Mouse (Mus musculus): ENCODE measurements around the gene Pcbp4.
A peak's percentile ranks its signal among the peaks of the same experiment; 100 is the strongest.

The Pcbp4 gene

DNA sequence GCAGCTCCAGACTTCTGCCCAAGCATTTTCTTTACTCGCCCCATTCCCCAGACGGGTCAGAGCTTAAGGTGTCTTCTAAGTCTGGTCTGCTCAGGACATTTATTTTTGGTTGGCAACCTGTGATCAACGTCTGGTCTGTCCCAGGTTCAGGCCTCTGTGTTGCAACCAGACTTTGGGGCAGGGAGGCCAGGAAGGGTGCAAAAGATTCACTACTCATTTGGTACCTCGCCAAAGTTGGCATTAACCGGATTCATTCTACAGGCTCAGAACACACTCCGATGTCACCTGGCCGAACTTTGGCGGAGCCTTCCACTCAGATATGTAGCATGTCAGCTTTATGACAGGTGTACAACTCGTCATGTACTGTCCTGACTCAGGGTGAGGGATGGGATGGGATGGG is 5.1 kb upstream of the Pcbp4 start:
- DNase-seq: no peak

DNA sequence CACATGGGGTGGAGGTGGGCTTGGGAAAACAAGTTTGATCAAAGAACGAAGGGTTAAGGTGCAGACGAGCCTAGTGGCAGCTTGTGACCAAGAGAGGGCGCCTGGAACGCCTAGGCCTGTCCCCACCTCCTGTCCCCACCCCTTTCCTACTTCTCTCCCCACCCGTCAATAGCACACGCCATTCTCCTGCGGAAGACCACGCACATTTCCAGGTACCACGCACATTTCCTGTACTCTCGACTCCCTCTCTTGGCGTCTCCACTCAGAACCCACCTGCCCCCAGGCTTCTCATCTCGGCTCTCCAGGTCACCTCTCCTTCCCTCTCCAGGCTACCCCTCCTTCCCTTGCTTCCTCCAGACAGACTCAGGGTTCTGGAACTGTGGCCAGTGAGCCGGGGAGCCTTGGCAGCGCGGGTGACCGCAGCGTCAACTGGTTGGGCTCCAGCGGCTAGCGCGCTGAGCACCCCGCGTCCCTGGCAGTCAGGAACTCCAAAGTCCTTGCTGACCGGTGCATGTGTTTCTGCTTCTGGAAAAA is 4.5 kb upstream of the Pcbp4 start:
- DNase-seq: peak; percentile 81

- DNase-seq: no peak
Observed at GRCm38 (mm10) chr9:106449947-106450346, 3.1 kb upstream of the Pcbp4 start.

- DNase-seq: peak; percentile 55
Observed at GRCm38 (mm10) chr9:106450661-106451060, 2.4 kb upstream of the Pcbp4 start.

GRCm38 (mm10) chr9:106451298-106451697 is 1.8 kb upstream of the Pcbp4 start:
- DNase-seq: no peak

GRCm38 (mm10) chr9:106451899-106452298 is 1.2 kb upstream of the Pcbp4 start:
- no peak for DNase-seq

DNA sequence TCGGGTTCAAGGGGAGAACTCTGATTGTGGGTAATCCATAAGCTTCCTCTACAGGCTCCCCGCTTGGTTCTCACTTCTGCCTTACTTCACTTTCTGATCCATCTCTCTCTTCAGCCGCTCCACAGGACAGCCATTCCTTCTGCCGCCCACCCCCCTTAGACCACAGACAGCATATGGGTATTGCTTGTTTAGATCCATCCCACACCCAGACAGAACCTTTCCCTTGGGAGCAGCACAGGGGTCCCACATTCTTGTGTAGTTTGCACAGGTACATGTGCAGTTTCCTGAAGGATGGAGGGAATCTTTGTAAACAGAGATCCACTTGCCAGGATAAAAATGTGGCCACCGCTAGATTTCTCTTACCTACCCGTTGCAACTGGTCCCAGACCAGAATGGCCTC is 740 bp upstream of the Pcbp4 start:
- DNase-seq: no peak

- DNase-seq: no peak
Observed at GRCm38 (mm10) chr9:106452821-106453220, 270 bp upstream of the Pcbp4 start.

DNA sequence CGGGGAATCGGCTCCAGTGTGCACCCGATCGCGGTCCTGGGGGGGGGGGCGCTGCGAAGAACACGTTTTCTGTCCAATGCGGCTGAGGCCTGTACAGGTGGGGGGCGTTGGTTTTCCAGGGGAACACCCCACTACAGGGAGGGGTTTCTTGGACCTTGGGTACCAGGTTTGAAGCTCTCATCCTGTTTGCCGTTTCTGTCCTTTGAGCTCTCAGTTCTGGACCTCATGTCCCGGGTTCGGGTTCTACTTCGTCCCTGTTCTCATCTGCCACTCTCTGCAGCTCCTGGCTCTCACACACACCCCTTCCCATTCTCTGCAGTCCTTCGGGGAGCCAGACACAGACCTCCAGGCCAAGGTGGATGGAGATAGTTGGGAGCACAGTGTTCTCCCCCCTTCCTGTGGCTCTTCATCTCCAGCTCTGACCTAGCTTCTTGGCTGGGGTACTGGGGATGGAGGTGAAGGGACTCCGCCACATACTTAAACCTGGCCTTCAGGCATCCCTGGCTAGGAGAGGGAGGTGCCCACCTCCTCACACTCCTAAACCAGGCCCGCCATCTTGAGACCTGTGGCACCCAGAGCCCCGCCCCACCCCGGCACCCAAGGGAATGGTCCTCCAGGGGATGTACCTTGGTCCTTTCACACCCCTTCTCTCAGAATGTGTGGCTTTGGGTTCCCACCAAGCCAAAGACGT is 1.1 kb downstream of the Pcbp4 start:
- DNase-seq: no peak

DNA sequence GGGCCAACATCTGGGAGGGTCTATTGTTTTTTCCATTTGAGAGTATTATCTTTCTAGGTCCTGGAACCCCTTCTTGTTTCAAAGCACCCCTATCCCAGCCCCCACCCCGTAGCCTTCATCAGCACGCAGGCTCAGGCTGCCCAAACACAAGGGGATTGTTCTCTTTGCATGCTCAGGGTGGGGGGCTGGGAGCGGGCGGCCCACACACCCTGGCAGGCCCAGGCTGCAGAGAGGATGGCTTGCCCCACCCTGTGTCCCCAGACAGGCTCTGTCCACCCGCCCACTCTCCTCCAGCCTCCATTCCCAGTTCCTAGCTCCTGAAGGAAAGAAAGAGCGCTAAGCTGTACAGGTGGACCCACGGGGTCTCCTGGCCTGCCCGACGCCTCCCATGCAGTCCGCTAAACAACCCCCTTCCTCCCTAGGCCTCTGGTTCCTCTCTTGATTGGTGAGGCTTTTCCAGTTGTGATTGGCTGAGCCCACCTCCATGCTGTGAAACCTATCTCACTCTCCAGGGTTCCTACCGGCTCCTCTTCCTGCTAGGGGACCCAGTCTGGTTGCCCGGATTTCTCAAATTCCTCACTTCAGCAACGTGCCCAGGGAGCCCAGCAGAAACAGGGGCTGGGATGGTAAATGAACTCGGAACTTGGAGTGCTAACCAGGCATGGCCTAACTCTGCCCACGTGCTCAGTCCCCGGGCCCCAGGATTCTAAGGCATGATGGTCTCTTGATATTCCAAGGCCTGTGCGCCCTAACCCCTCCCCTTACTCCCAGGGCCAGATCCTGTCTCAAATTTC is 2.0 kb downstream of the Pcbp4 start:
- no peak for DNase-seq

GRCm38 (mm10) chr9:106456325-106457162 is 3.5 kb downstream of the Pcbp4 start:
- DNase-seq: no peak

DNA sequence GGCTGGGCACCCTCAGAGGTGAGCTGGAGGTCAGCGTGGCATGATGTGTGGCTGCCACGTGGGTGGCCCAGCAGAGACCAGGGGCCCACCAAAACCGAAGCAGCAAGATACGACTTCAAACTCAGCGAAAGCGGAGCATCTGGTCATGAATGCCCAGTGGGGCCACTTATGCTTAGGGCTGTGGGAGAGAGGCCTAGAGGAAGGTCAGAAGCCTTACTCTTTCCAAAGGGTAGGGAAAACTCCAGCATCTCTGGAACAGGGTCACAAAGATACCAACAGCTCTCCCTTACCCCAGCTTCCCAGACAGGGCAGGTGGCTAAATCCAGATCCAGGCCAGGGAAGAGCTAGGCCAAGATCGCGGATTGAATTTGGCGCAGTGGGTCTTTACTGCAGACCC is 4.1 kb downstream of the Pcbp4 start:
- no peak for DNase-seq

- DNase-seq: no peak
Observed at GRCm38 (mm10) chr9:106457920-106458319, 4.8 kb downstream of the Pcbp4 start.

DNA sequence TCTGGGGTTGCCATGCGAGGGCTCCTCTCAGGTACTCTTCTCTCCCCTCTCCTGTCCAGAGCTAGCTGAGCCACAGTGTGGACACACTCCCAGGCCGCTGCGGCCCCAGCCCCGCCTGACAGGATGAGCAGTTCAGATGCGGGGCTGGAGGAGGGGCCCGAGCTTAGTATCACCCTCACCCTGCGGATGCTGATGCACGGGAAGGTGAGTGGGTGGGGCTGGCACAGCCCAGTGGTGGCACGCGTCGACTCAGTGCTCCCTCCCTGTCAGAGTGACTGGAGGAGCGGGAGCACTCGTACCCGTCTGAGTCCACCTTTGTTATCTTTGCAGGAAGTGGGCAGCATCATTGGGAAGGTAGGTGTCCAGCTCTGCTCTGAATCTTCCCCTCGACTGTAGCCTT is 6.9 kb downstream of the Pcbp4 start:
- DNase-seq: no peak

DNA sequence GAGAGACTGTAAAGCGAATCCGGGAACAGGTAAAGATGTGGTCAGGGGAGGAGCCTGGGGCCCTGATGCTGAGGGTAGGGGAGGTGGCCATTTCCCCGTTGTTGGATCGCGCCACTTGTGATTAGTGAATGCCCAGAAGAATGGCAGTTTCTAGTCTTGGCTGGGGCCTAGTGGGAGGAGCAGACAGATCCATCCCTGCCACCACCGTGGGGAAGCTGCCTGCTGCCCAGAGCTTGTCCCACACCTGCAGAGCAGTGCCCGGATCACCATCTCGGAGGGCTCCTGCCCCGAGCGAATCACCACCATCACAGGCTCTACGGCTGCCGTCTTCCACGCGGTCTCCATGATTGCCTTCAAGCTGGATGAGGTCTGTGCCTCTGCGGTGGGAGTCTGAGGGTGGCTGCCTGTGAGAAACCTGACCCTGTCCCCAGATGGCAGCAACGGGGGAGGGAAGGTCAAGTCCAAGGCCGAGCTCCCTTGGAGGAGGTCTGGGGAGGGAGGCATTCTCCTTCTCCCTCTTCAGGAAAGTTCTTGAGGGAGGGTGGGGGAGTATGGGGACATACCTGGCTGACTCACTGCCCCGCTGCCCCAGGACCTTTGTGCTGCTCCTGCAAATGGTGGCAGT is 7.4 kb downstream of the Pcbp4 start:
- no peak for DNase-seq

DNA sequence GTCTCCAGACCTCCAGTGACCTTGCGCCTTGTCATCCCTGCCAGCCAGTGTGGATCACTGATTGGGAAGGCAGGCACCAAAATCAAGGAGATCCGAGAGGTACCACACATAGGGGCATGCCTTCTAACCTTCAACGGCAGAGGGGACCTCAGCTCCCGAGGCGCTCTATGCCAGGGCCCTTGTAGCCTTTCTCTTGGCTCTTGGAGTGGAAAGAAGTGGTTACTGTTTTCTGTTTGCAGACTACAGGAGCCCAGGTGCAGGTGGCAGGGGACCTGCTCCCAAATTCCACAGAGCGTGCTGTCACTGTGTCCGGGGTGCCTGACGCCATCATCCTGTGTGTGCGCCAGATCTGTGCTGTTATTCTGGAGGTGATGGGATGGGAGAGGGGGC is 7.9 kb downstream of the Pcbp4 start:
- no peak for DNase-seq

DNA sequence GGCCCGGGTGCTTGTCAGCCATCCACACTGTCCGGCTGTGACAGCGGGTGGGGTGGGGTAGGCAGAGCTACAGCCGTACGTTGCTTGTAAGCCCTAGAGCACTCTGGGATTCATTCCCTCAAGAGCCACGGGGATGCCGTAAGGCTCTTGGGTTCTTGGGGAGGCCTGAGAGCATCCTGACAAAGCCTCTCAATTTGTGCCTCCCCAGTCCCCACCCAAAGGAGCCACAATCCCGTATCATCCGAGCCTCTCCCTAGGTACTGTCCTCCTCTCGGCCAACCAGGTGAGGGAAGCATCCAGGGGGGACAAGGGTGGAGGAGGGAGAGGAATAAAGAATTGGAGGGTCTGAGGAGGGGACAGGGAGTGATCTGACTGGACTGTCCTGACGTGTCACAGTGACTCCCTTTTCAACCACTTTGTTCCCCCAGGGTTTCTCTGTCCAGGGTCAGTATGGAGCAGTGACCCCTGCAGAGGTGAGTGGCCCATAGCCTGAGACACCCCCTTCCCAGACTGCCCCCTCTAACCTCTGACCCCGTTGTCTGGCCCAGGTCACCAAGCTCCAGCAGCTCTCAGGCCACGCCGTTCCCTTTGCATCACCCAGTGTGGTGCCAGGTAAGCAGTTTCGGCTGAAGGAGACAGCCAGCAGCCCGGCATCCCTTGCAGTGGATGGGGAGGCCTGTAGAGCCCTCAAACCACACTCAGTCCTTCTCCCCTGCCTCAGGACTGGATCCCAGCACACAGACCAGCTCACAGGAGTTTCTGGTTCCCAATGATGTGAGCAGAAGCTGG is 8.7 kb downstream of the Pcbp4 start:
- no peak for DNase-seq

GRCm38 (mm10) chr9:106462430-106462800 is 9.3 kb downstream of the Pcbp4 start:
- DNase-seq: no peak

DNA sequence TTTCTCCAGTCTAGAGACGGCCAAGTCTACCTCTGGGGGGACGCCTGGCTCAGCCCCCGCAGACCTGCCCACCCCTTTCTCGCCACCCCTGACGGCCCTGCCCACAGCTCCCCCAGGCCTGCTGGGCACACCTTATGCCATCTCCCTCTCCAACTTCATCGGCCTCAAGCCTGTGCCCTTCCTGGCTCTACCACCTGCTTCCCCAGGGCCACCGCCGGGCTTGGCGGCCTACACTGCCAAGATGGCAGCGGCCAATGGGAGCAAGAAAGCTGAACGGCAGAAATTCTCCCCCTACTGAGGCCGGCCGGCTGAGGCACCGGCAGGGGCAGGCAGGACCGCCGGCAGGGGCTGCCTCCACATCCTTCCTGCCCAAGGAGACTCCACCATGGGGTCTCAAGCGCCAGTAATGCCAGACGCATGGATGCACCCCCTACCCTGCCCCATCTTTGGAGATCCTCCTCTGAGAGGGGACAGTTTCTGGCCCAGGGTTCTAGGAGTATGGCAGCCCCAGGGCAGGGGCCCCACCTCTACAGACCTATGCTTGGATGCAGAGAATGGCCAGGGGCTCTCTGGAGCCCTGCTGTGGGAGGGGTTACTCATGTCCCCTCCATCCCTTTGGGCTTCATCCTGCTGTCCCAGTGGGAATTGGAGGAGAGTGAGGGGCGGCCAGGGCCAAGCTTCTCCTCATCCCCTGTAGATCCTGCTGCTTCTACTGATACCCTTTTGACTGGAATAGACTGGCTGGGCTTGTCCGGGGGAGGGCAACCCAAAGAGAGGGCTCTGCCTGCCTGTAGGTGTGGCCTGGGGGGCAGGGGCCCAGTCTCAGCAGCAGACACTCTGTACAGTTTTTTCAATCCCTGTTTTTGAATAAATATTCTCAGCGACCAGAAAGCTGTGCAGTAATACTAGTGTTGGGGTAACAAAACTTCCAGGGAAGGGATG is 10.3 kb downstream of the Pcbp4 start:
- no peak for DNase-seq

GRCm38 (mm10) chr9:106464751-106465541 is 11.9 kb downstream of the Pcbp4 start:
- peak; percentile 51 for DNase-seq

Data from lung, postnatal 14 days (tissue).